Mouse (Mus musculus) MEL (cell line): Measurements from ENCODE around the gene Nat14. TPM values are rescaled to one million over a fixed set of nuclear protein-coding genes. Genes with fewer than 3 reads are reported as not detected.
A peak's percentile ranks its signal among the peaks of the same experiment; 100 is the strongest.

ENCODE experiments used
- DNase-seq: peaks from one replicate; pipeline ENCODE4 v3.0.0; 2011; ENCODE audit warnings: low read depth, low spot score
- H3K27ac ChIP-seq: 2 replicates; pipeline ENCODE4 v1.5.1; 2012; ENCODE audit warnings: low read depth, mild to moderate bottlenecking, control low read depth, low read length, moderate library complexity; ENCODE audit not compliant: control insufficient read depth
- H3K27me3 ChIP-seq, 2 experiments: fragments of 150-350 bp in 1 of 2; sonication (generic) in 1 of 2; 2 replicates each; pipeline ENCODE4 v1.6.1; 2012; ENCODE audit warnings: low read length in 2 of 2, mild to moderate bottlenecking in 2 of 2, improper control_type of control experiment in 1 of 2, moderate library complexity in 1 of 2; ENCODE audit not compliant: insufficient read depth in 2 of 2, control insufficient read depth in 1 of 2
- H3K36me3 ChIP-seq, 2 experiments: 2 replicates each; pipeline ENCODE4 v1.6.1; 2012 to 2014; ENCODE audit warnings: low read length in 2 of 2, improper control_type of control experiment in 1 of 2, inconsistent platforms in 1 of 2, mild to moderate bottlenecking in 1 of 2; ENCODE audit not compliant: insufficient read depth in 2 of 2, control insufficient read depth in 1 of 2
- H3K4me1 ChIP-seq, 2 experiments: fragments of 150-350 bp in 1 of 2; sonication (generic) in 1 of 2; 2 replicates each; pipeline ENCODE4 v1.6.1; 2012; ENCODE audit warnings: low read length in 2 of 2, improper control_type of control experiment in 1 of 2, mild to moderate bottlenecking in 1 of 2; ENCODE audit not compliant: insufficient read depth in 2 of 2, control insufficient read depth in 1 of 2
- H3K4me3 ChIP-seq, 2 experiments: fragments of 150-350 bp in 1 of 2; sonication (generic) in 1 of 2; 2 replicates each; pipeline ENCODE4 v1.5.1; 2012; ENCODE audit warnings: low read depth in 2 of 2, low read length in 2 of 2, mild to moderate bottlenecking in 2 of 2, moderate library complexity in 2 of 2, control low read depth in 1 of 2, improper control_type of control experiment in 1 of 2; ENCODE audit not compliant: control insufficient read depth in 1 of 2, insufficient read depth in 1 of 2
- H3K79me2 ChIP-seq: 2 replicates; pipeline ENCODE4 v1.6.1; 2012; ENCODE audit warnings: mild to moderate bottlenecking, low read length, moderate library complexity; ENCODE audit not compliant: control insufficient read depth, poor library complexity, insufficient read depth
- H3K9ac ChIP-seq: 2 replicates; pipeline ENCODE4 v1.6.1; 2012; ENCODE audit warnings: low read depth, mild to moderate bottlenecking, control low read depth, low read length, moderate library complexity; ENCODE audit not compliant: control insufficient read depth, poor library complexity, severe bottlenecking
- H3K9me3 ChIP-seq: fragments of 150-350 bp; sonication (generic); replicated peaks from 2 replicates; pipeline ENCODE4 v1.6.1; 2012; ENCODE audit warnings: mild to moderate bottlenecking, low read length, improper control_type of control experiment, moderate library complexity; ENCODE audit not compliant: insufficient read depth
- BHLHE40 ChIP-seq: IDR thresholded peaks from 2 replicates; pipeline ENCODE4 v1.6.1; 2012; ENCODE audit warnings: low read depth, mild to moderate bottlenecking, inconsistent platforms, low read length, improper control_type of control experiment, borderline replicate concordance
- CTCF ChIP-seq, 3 experiments: IDR thresholded peaks in 2 of 3; conservative IDR thresholded peaks in 1 of 3; 2 replicates each; pipeline ENCODE4 v1.5.1; 2011 to 2012; ENCODE audit warnings: low read length in 3 of 3, low read depth in 2 of 3, mild to moderate bottlenecking in 2 of 3, improper control_type of control experiment in 1 of 3, inconsistent platforms in 1 of 3, mixed read lengths in 1 of 3, moderate library complexity in 1 of 3; ENCODE audit not compliant: control insufficient read depth in 1 of 3, insufficient read depth in 1 of 3, poor library complexity in 1 of 3, severe bottlenecking in 1 of 3
- ETS1 ChIP-seq: IDR thresholded peaks from 2 replicates; pipeline ENCODE4 v1.6.1; 2012; ENCODE audit warnings: low read depth, mild to moderate bottlenecking, inconsistent platforms, low read length, improper control_type of control experiment, moderate library complexity
- GATA1 ChIP-seq: IDR thresholded peaks from 2 replicates; pipeline ENCODE4 v1.6.1; 2011; ENCODE audit warnings: low read depth, low read length, improper control_type of control experiment
- HCFC1 ChIP-seq: IDR thresholded peaks from 2 replicates; pipeline ENCODE4 v1.6.1; 2012; ENCODE audit warnings: low read depth, mild to moderate bottlenecking, inconsistent platforms, low read length, improper control_type of control experiment, moderate library complexity
- JUND ChIP-seq: IDR thresholded peaks from 2 replicates; pipeline ENCODE4 v1.6.1; 2011; ENCODE audit warnings: low read depth, mild to moderate bottlenecking, improper control_type of control experiment, low read length
- KAT2A ChIP-seq: conservative IDR thresholded peaks from 2 replicates; pipeline ENCODE4 v1.6.1; 2012; ENCODE audit warnings: low read depth, low read length, improper control_type of control experiment, inconsistent platforms
- MAX ChIP-seq: IDR thresholded peaks from 2 replicates; pipeline ENCODE4 v1.6.1; 2011; ENCODE audit warnings: low read length, improper control_type of control experiment
- MAZ ChIP-seq: IDR thresholded peaks from 2 replicates; pipeline ENCODE4 v1.6.1; 2012; ENCODE audit warnings: low read depth, mild to moderate bottlenecking, inconsistent platforms, low read length, improper control_type of control experiment
- MXI1 ChIP-seq: IDR thresholded peaks from 2 replicates; pipeline ENCODE4 v1.6.1; 2011; ENCODE audit warnings: mild to moderate bottlenecking, low read depth, low read length, improper control_type of control experiment
- MYB ChIP-seq: IDR thresholded peaks from 2 replicates; pipeline ENCODE4 v1.6.1; 2011; ENCODE audit warnings: mild to moderate bottlenecking, low read depth, low read length, improper control_type of control experiment
- MYC ChIP-seq: IDR thresholded peaks from 2 replicates; pipeline ENCODE4 v1.6.1; 2011; ENCODE audit warnings: low read depth, mild to moderate bottlenecking, low read length, improper control_type of control experiment, moderate library complexity
- NELFE ChIP-seq: IDR thresholded peaks from 2 replicates; pipeline ENCODE4 v1.6.1; 2011; ENCODE audit warnings: low read depth, low read length, improper control_type of control experiment
- POLR2AphosphoS5 ChIP-seq: IDR thresholded peaks from 2 replicates; pipeline ENCODE4 v1.6.1; 2012; ENCODE audit warnings: low read depth, borderline replicate concordance, mild to moderate bottlenecking, inconsistent platforms, low read length, moderate library complexity, mixed read lengths
- RAD21 ChIP-seq: IDR thresholded peaks from 2 replicates; pipeline ENCODE4 v1.6.1; 2011; ENCODE audit warnings: mild to moderate bottlenecking, low read depth, low read length, improper control_type of control experiment
- RCOR1 ChIP-seq: IDR thresholded peaks from 2 replicates; pipeline ENCODE4 v1.6.1; 2012; ENCODE audit warnings: low read depth, mild to moderate bottlenecking, inconsistent platforms, low read length, improper control_type of control experiment
- SMC3 ChIP-seq: IDR thresholded peaks from 2 replicates; pipeline ENCODE4 v1.6.1; 2011; ENCODE audit warnings: low read depth, low read length, improper control_type of control experiment
- TAL1 ChIP-seq: IDR thresholded peaks from 2 replicates; pipeline ENCODE4 v1.6.1; 2012; ENCODE audit warnings: mild to moderate bottlenecking, inconsistent platforms, low read length, moderate library complexity, mixed read lengths
- TCF12 ChIP-seq: IDR thresholded peaks from 2 replicates; pipeline ENCODE4 v1.6.1; 2014; ENCODE audit warnings: low read depth, mild to moderate bottlenecking, inconsistent platforms, low read length, improper control_type of control experiment, moderate library complexity
- UBTF ChIP-seq: IDR thresholded peaks from 2 replicates; pipeline ENCODE4 v1.6.1; 2012; ENCODE audit warnings: low read depth, mild to moderate bottlenecking, inconsistent platforms, low read length, improper control_type of control experiment, moderate library complexity, borderline replicate concordance; ENCODE audit not compliant: insufficient read depth
- USF2 ChIP-seq, 2 experiments: IDR thresholded peaks; 2 replicates each; pipeline ENCODE4 v1.6.1; 2011 to 2012; ENCODE audit warnings: improper control_type of control experiment in 2 of 2, low read length in 2 of 2, borderline replicate concordance in 1 of 2, inconsistent platforms in 1 of 2, low read depth in 1 of 2, mild to moderate bottlenecking in 1 of 2; ENCODE audit not compliant: insufficient read depth in 1 of 2
- ZC3H11A ChIP-seq: IDR thresholded peaks from 2 replicates; pipeline ENCODE4 v1.6.1; 2012; ENCODE audit warnings: low read depth, mild to moderate bottlenecking, inconsistent platforms, low read length, improper control_type of control experiment
- ZKSCAN1 ChIP-seq: IDR thresholded peaks from 2 replicates; pipeline ENCODE4 v1.6.1; 2012; ENCODE audit warnings: low read depth, mild to moderate bottlenecking, inconsistent platforms, low read length, improper control_type of control experiment, moderate library complexity
- polyA plus RNA-seq, 2 experiments: library from polyadenylated mRNA; stranded (reverse) in 1 of 2; unstranded in 1 of 2; fragments of >175 nt in 1 of 2; fragments of >200 nt in 1 of 2; gene quantifications; 2 replicates each; pipeline versions ENCODE4 v1.2.1 to v1.2.4; 2012; ENCODE audit warnings: low replicate concordance in 2 of 2, low read depth in 1 of 2; ENCODE audit not compliant: insufficient read length in 2 of 2, insufficient read depth in 1 of 2, missing spikeins in 1 of 2
- total RNA-seq: library from RNA; depleted of rRNA; stranded (reverse); fragments of 300-350 nt; gene quantifications from 2 replicates; pipeline ENCODE4 v1.2.3, GENCODE M21; 2012

The Nat14 gene
- total and polyA plus RNA-seq, 3 experiments = 0.81 to 1.9 TPM; not detected in 1

DNA sequence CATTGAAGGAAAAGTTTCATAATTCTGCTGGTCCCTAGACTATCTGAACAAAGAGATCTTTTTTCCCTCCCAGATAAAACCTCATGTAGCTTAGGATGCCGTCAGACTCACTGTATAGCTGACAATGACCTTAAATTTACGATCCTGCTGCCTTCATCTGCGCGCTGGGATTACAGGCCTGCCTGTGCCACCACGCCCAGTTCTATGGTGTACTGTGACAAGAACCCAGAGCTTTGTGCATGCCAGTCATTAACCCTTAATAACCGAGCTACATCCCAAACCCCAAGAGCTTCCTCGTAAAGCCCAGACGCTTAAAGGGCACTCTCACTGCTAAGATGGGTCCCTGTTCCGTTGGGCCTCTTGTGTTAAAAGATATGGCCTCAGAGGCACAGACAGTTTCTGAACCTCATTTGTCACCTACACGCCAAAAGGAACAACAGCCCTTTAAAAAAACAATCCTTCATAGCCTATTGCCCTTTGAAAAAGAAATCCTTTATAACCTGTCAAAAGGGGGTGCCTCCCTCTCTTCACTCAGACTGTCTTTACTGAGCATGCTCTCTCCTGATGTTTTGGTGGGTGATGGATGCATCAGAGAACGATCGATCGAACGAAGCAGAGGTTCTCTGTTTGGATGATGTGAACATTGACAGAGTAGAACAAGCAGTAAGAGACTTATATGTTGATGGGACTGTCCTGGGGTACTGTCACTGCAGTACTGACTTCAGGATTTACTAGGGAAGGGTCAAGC lies 6.0 kb upstream of the Nat14 start (continued):
- TF ChIP-seq BHLHE40 (no peak), MYC (no peak), KAT2A (0 out of 2 replicates have a peak, but pooled peaks have one; percentile 39), ZKSCAN1 (no peak)

- DNase-seq = no peak
- H3K27me3 ChIP-seq = no peaks in the 10 kb centered on the region
- no peak overlapping the region for H3K4me3 ChIP-seq
- peaks cover 6% of the 10 kb centered on the region for H3K79me2 ChIP-seq
- H3K9ac ChIP-seq = no peak overlapping the region
- H3K36me3 ChIP-seq = peaks cover 0 to 4% of the 10 kb centered on the region in 2 experiments; a peak in 2 of 4 replicates
- H3K9me3 ChIP-seq = no peaks in the 10 kb centered on the region
- H3K4me1 ChIP-seq = 0 out of 4 replicates have a peak, but pooled peaks cover 0 to 5% of the 10 kb centered on the region in 2 experiments
- no peak overlapping the region for H3K27ac ChIP-seq
- no peak for TF ChIP-seq GATA1
- TF ChIP-seq ZKSCAN1 = no peak
- TF ChIP-seq USF2 (IDR thresholded peaks at IDR 0.05; ENCODE audit: borderline replicate concordance in 1 of 2, insufficient read depth in 1 of 2, low read depth in 1 of 2, low read length in 2 of 2) = no peak
- TF ChIP-seq JUND = no peak
- TF ChIP-seq HCFC1 = no peak
- TF ChIP-seq TAL1 = no peak
- no peak for TF ChIP-seq TCF12
These were observed 4.3 kb upstream of the Nat14 start for GRCm38 (mm10) chr7:4917494-4917893.

- Histone ChIP-seq H3K36me3 (peaks cover 0 to 4% of the 10 kb centered on the region in 2 experiments; a peak in 2 of 4 replicates), H3K9ac (no peak overlapping the region), H3K27ac (no peak overlapping the region), H3K4me3 (no peak overlapping the region), H3K27me3 (no peaks in the 10 kb centered on the region), H3K9me3 (no peaks in the 10 kb centered on the region), H3K4me1 (0 out of 4 replicates have a peak, but pooled peaks cover 0 to 5% of the 10 kb centered on the region in 2 experiments), H3K79me2 (peaks cover 6% of the 10 kb centered on the region)
- no peak for TF ChIP-seq NELFE
- no peak for TF ChIP-seq RCOR1
- TF ChIP-seq JUND = no peak
- TF ChIP-seq BHLHE40 = no peak
- TF ChIP-seq TAL1 = no peak
- no peak for TF ChIP-seq UBTF
- no peak for TF ChIP-seq ZC3H11A
- no peak for TF ChIP-seq ETS1
- TF ChIP-seq MAX = no peak
- TF ChIP-seq MYC = no peak
- TF ChIP-seq RAD21 = no peak
- TF ChIP-seq MYB = no peak
- TF ChIP-seq MXI1 = no peak
- no peak for TF ChIP-seq ZKSCAN1
- TF ChIP-seq MAZ = no peak
- TF ChIP-seq TCF12 = no peak
- no peak for TF ChIP-seq CTCF (IDR thresholded peaks at IDR 0.05 in 2 of 3, conservative IDR thresholded peaks at IDR 0.05 in 1 of 3; ENCODE audit: control insufficient read depth in 1 of 3, insufficient read depth in 1 of 3, low read depth in 2 of 3, low read length in 3 of 3, poor library complexity in 1 of 3, severe bottlenecking in 1 of 3)
- no peak for TF ChIP-seq POLR2AphosphoS5
- no peak for TF ChIP-seq SMC3
- DNase-seq = no peak
These were observed 3.1 kb upstream of the Nat14 start for GRCm38 (mm10) chr7:4918681-4919080.
